Mouse (Mus musculus) inflammation-experienced regulatory T-cells, adult 6 months (primary cell): ENCODE data around the gene Ndc80. TPM values are rescaled to one million over a fixed set of nuclear protein-coding genes. Genes with fewer than 3 reads are reported as not detected.

Source experiments
- ATAC-seq: one replicate; pipeline ENCODE4 v1.8.0; 2017
- polyA plus RNA-seq, 3 experiments: library from polyadenylated mRNA; unstranded; fragments of 100-300 nt; shearing (Covaris generic); gene quantifications; one replicate each; pipeline ENCODE4 v1.2.1; 2017

Gene Ndc80
- polyA plus RNA-seq, 3 experiments from 2014 or later: 9.1 to 56.4 (median 9.4) TPM

- no peak for ATAC-seq
These were observed 49.2 kb downstream of the Ndc80 start for GRCm38 (mm10) chr17:71477481-71477880.

- no peak for ATAC-seq
These were observed 50.2 kb downstream of the Ndc80 start for GRCm38 (mm10) chr17:71476346-71477020.

- ATAC-seq: peak; percentile 41
These were observed 51.0 kb downstream of the Ndc80 start for GRCm38 (mm10) chr17:71475705-71476089.

GRCm38 (mm10) chr17:71474762-71475704 lies 51.6 kb downstream of the Ndc80 start, which contains the start of gene Smchd1:
Gene Smchd1 (minus strand): TSS chr17:71475343.
- ATAC-seq: peak; percentile 75

- no peak for ATAC-seq
These were observed 52.5 kb downstream of the Ndc80 start for GRCm38 (mm10) chr17:71474128-71474527.

GRCm38 (mm10) chr17:71471261-71471660 lies 55.4 kb downstream of the Ndc80 start:
- no peak for ATAC-seq

- peak; percentile 77 for ATAC-seq
These were observed 66.3 kb downstream of the Ndc80 start for GRCm38 (mm10) chr17:71460312-71460711.

GRCm38 (mm10) chr17:71459818-71460217 lies 66.8 kb downstream of the Ndc80 start, which contains the start of gene Gm4707:
Gene Gm4707 (minus strand): TSS chr17:71459918.
- ATAC-seq: no peak

GRCm38 (mm10) chr17:71457361-71457760 lies 69.3 kb downstream of the Ndc80 start:
- ATAC-seq: peak; percentile 57

Other genes starting within 250 kb of the Ndc80 start
- under 1 TPM; 0.08 to 0.21 (median 0.15) TPM for gene Emilin2, start 214.9 kb downstream of the Ndc80 start, polyA plus RNA-seq
- gene Gm4707, start 66.9 kb downstream of the Ndc80 start, polyA plus RNA-seq: 10 to 100 TPM; 15.5 to 35.0 (median 23.7) TPM
- gene Smchd1, start 51.5 kb downstream of the Ndc80 start, polyA plus RNA-seq: 10 to 100 TPM; 81.6 to 95.6 (median 91.5) TPM
- gene Spdya, start 25.2 kb upstream of the Ndc80 start, polyA plus RNA-seq: 1 to 10 TPM in 1 of 3 experiments, under 1 TPM in 2; 0.40 to 1.1 (median 0.67) TPM
- 100 to 1,000 TPM; 102 to 142 (median 126) TPM for gene Wdr43, start 89.0 kb upstream of the Ndc80 start, polyA plus RNA-seq
- not detected for gene Togaram2, start 146.4 kb upstream of the Ndc80 start, polyA plus RNA-seq
- not detected for gene Pcare, start 226.0 kb upstream of the Ndc80 start, polyA plus RNA-seq
- gene Clip4, start 241.6 kb upstream of the Ndc80 start, polyA plus RNA-seq: under 1 TPM in 1 of 3 experiments, not detected in 2; 0.28 TPM